Mouse (Mus musculus) liver, adult 2 months (tissue): Measurements from ENCODE around the gene Rhbdl3. TPM values are rescaled to one million over a fixed set of nuclear protein-coding genes. Genes with fewer than 3 reads are reported as not detected.

ENCODE experiments used
- DNase-seq: peaks from one replicate; pipeline ENCODE4 v3.0.0-alpha.2; 2011; ENCODE audit warnings: low read depth, low spot score; ENCODE audit errors: extremely low read depth
- H3K27ac ChIP-seq: fragments of 200-500 bp; replicated peaks from 2 replicates; pipeline ENCODE4 v1.5.1; 2012; ENCODE audit warnings: low read depth, mild to moderate bottlenecking, control low read depth, inconsistent platforms, low read length; ENCODE audit not compliant: insufficient read depth
- H3K27me3 ChIP-seq: fragments of 200-500 bp; 2 replicates; pipeline ENCODE4 v1.6.1; 2012; ENCODE audit warnings: mild to moderate bottlenecking, moderate library complexity, low read length, inconsistent platforms; ENCODE audit not compliant: control insufficient read depth, insufficient read depth
- H3K36me3 ChIP-seq: fragments of 200-500 bp; 2 replicates; pipeline ENCODE4 v1.6.1; 2012; ENCODE audit warnings: low read length, inconsistent platforms; ENCODE audit not compliant: control insufficient read depth, insufficient read depth
- H3K4me1 ChIP-seq: fragments of 200-500 bp; 2 replicates; pipeline ENCODE4 v1.6.1; 2011; ENCODE audit warnings: low read length; ENCODE audit not compliant: control insufficient read depth, insufficient read depth
- H3K4me3 ChIP-seq: fragments of 200-500 bp; 2 replicates; pipeline ENCODE4 v1.5.1; 2011; ENCODE audit warnings: low read depth, mild to moderate bottlenecking, control low read depth, low read length, moderate library complexity; ENCODE audit not compliant: insufficient read depth
- H3K79me2 ChIP-seq: fragments of 200-500 bp; 2 replicates; pipeline ENCODE4 v1.6.1; 2012; ENCODE audit warnings: inconsistent platforms, mild to moderate bottlenecking, low read length, moderate library complexity; ENCODE audit not compliant: control insufficient read depth, insufficient read depth
- H3K9ac ChIP-seq: fragments of 200-500 bp; 2 replicates; pipeline ENCODE4 v1.6.1; 2012; ENCODE audit warnings: low read depth, mild to moderate bottlenecking, control low read depth, inconsistent platforms, low read length
- CTCF ChIP-seq: fragments of 200-500 bp; IDR thresholded peaks from 2 replicates; pipeline ENCODE4 v1.5.1; 2011; ENCODE audit warnings: low read depth, low read length, control low read depth
- POLR2A ChIP-seq: fragments of 200-500 bp; IDR thresholded peaks from 2 replicates; pipeline ENCODE4 v1.6.1; 2011; ENCODE audit warnings: low read length, control low read depth; ENCODE audit not compliant: insufficient read depth; ENCODE audit errors: extremely low read depth
- WGBS: fragments of 180-500 bp; shearing (Covaris S2); methylation state at CpG from one replicate; pipeline ENCODE4 v1.1.7; 2018; 5-methylcytosine and 5-hydroxymethylcytosine counted together
- polyA plus RNA-seq: library from polyadenylated mRNA; depleted of rRNA; stranded (reverse); fragments of >200 nt; gene quantifications from 2 replicates; pipeline ENCODE4 v1.2.3, GENCODE M21; 2012
- total RNA-seq: library from RNA; depleted of rRNA; stranded (reverse); fragments of >200 nt; gene quantifications from 2 replicates; pipeline ENCODE4 v1.2.3, GENCODE M21; 2014

Gene Rhbdl3
- total and polyA plus RNA-seq, 2 experiments, result 0.06 to 0.09 TPM

DNA sequence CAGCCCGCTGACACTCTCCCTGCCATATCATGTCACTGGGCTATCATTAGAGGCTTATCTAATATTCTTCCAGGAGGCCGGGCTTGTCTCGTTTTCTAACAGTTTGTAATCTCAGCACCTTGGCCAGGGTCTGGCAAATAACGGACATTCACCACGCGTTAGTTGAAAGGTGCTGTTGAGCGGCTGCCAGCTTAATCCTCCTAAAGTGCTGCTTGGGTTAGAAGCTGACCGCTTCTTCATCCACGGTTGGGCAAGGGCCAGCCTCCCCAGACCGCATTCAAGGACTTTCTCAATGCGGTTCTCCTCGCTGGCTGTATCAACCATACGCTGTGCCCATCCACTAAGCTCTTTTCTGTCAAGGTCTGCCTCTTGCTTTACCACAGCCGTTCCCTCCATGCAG, 4.9 kb upstream of the Rhbdl3 start:
- no peaks in the 10 kb centered on the region for H3K79me2 ChIP-seq
- DNase-seq, result no peak
- no peaks in the 10 kb centered on the region for H3K4me1 ChIP-seq
- TF ChIP-seq POLR2A (no peak), CTCF (no peak)
- H3K27me3 ChIP-seq, result peaks cover 8% of the 10 kb centered on the region
- WGBS, result 35% methylated on average over 14 of the region's 14 CpGs
- H3K4me3 ChIP-seq, result no peak overlapping the region
- H3K27ac ChIP-seq, result no peak overlapping the region
- no peak overlapping the region for H3K9ac ChIP-seq
- no peaks in the 10 kb centered on the region for H3K36me3 ChIP-seq

DNA sequence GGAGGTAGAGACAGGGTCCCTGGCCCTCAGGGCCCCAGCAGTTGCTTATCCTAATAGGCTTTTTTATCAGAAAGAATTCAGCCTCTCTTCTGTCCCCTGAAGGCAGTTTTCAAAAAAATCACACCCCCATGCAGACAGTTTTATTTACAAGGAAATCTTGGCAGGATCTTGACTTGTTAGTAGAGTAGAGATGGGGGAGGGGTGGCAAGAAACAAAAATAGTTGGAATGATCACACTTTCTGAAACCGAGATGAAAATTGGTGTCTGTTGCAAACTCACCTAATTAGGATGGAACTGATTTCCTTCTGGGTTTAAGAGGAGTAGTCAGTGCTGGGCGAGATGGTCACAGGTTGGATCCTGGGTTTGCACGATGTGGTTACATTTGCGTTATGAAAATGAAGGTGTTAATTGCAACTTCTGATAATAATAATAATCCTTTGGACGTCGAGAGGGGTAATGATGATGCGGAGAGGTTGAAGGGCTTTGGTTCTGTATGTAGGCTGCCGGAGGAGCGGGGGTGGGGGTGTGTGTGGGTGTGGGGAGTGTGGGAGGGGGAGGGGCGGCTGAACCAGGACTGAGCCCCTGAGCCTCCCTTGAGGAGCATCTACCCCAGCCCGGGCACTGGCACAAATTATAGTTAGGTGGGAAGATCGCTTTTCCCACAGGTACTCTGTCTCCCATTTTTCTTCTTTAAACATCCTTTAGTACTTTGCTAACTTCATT, 1.0 kb upstream of the Rhbdl3 start:
- H3K4me1 ChIP-seq, result peaks cover 11% of the 10 kb centered on the region
- H3K36me3 ChIP-seq, result no peaks in the 10 kb centered on the region
- DNase-seq, result no peak
- no peak overlapping the region for H3K27ac ChIP-seq
- H3K9ac ChIP-seq, result no peak overlapping the region
- TF ChIP-seq CTCF (no peak), POLR2A (no peak)
- H3K79me2 ChIP-seq, result no peaks in the 10 kb centered on the region
- H3K4me3 ChIP-seq, result no peak overlapping the region
- 21% methylated on average over 12 of the region's 12 CpGs for WGBS
- peaks cover 22% of the 10 kb centered on the region for H3K27me3 ChIP-seq

DNA sequence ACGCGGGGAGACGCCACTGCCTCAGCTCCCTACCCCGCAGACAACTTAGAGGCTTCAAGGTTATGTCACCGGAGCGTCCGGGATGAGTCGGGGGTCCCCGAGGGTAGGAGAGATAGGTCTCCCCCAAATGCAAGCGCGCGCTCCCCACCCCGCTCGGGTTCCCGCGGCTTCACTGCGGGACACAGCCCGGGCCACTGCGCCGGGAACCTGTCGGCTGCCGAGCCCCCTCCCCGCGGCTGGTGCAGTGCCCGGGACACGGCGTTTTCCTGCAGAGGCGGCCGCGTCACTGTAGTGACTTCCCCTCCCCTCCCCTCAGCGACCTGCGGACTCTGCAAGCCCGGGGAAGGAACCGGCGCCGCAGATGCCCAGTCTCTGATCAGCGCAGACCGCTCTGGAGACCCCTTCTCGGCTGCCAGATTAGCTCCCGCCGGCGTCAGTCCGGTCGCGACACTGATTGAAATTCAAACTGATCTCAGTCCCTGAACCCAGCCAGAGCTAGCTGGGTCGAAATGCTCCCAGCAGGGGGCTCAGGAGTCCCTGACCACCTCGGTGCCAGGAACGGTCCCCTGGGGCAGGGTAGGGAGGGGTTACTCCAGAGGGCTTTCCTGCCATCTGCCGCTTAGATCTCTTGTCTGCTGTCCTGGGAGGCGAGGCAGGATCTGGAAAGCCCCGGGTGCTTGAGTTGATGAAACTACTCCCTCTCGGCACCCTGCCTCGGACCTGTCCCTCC, 769 bp downstream of the Rhbdl3 start:
- TF ChIP-seq POLR2A (no peak), CTCF (0 out of 2 replicates have a peak, but pooled peaks have one; percentile 9)
- WGBS, result 1% methylated on average over 51 of the region's 53 CpGs
- H3K36me3 ChIP-seq, result no peaks in the 10 kb centered on the region
- H3K4me1 ChIP-seq, result peaks cover 11% of the 10 kb centered on the region
- no peaks in the 10 kb centered on the region for H3K79me2 ChIP-seq
- H3K27ac ChIP-seq, result no peak overlapping the region
- no peak for DNase-seq
- H3K27me3 ChIP-seq, result peaks cover 18% of the 10 kb centered on the region
- H3K9ac ChIP-seq, result peak overlapping the region; percentile 69
- H3K4me3 ChIP-seq, result peak overlapping the region; percentile 62

DNA sequence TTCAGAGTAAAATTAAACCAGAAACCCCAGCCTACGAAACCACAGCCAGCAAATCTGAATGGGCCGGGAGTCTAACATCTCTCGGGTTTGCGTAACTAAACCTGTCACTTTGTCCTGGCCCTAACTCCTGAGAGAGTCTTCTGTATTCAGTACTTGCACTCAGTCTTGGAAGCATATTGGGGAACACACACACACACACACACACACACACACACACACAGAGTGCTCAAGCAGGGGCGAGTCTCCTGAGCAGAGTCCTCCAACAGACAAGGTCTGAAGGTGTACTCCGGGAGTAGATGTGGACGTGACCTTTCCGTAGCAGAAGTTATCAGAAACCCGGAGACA, 1.3 kb downstream of the Rhbdl3 start:
- H3K4me3 ChIP-seq, result no peak overlapping the region; the same call in 1 of the 2 replicates
- H3K27me3 ChIP-seq, result peaks cover 18% of the 10 kb centered on the region
- TF ChIP-seq CTCF (no peak), POLR2A (no peak)
- peak; percentile 14 for DNase-seq
- H3K79me2 ChIP-seq, result no peaks in the 10 kb centered on the region
- H3K27ac ChIP-seq, result no peak overlapping the region
- no peak overlapping the region for H3K9ac ChIP-seq
- 2% methylated on average over 9 of the region's 9 CpGs for WGBS
- peaks cover 11% of the 10 kb centered on the region for H3K4me1 ChIP-seq
- no peaks in the 10 kb centered on the region for H3K36me3 ChIP-seq

DNA sequence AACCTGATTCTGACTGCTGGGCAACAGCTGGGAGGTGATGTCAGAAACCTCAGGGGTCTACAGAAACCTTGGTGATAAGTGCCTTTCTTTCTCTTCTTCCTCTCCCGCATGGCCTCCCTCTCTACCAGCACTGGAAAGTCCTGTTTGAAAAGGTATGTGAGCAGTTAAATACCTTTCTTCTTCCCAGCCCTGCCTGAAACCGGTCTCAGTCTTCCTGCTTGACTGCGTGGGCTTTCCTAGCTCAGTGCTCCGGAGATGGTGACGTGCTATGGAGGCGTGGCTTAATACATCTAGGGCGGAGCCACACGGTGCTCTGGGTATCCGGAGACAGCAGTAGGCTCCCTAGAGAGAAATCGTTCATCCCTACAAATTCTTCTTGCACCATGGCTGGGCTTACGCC, 1.8 kb downstream of the Rhbdl3 start:
- Histone ChIP-seq H3K4me1 (peaks cover 11% of the 10 kb centered on the region), H3K4me3 (no peak overlapping the region), H3K36me3 (no peaks in the 10 kb centered on the region), H3K79me2 (no peaks in the 10 kb centered on the region), H3K27me3 (peaks cover 18% of the 10 kb centered on the region), H3K27ac (no peak overlapping the region), H3K9ac (no peak overlapping the region)
- peak; percentile 15 for DNase-seq
- TF ChIP-seq POLR2A, result no peak
- no peak for TF ChIP-seq CTCF
- WGBS, result 4% methylated on average over 11 of the region's 11 CpGs

DNA sequence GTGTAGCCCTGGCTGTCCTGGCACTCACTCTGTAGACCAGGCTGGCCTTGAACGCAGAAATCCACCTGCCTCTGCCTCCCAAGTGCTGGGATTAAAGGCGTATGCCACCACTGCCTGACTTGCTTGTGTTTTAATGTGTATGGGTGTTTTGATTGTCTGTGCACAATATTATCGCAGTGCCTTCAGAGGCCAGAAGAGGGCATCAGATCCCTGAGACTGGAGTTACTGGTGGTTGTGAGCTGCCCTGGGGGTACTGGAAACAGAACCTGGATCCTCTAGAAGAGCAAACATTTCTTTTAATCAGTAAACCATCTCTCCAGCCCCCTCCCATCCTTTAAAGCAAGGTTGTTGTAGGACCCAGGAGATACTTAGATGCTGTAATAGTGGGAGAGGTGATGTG, 3.0 kb downstream of the Rhbdl3 start:
- Histone ChIP-seq H3K4me1 (peaks cover 11% of the 10 kb centered on the region), H3K9ac (no peak overlapping the region), H3K79me2 (no peaks in the 10 kb centered on the region), H3K27me3 (peaks cover 18% of the 10 kb centered on the region), H3K36me3 (no peaks in the 10 kb centered on the region), H3K27ac (no peak overlapping the region), H3K4me3 (no peak overlapping the region)
- 77% methylated on average over 3 of the region's 3 CpGs for WGBS
- TF ChIP-seq CTCF (0 out of 2 replicates have a peak, but pooled peaks have one; percentile 6), POLR2A (no peak)
- no peak for DNase-seq
